9 mouse cellular contexts compared by ENCODE assay signal in the genomic region with DNA sequence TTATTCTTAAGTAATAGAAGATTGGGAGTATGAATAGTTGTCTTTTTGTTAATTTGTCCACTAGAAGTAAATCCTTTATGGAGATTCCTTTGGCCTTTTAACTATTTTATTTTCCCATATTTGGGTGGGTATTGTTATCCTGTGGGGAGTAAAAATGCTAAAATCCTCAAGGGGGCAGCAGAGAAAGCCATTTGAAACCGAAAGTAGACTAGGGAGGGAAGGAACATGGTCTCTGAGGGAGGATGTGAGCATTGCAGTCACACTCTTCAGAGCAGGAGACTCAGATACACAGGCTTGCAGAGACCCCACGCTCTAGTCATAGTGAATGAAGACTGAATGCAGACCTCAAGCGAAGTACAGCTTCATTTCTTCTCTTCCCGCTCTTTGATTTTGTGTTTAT. TPM values are rescaled to one million over a fixed set of nuclear protein-coding genes. Genes with fewer than 3 reads are reported as not detected.
DNase-seq lines count a peak whose midpoint lies in the region; ATAC-seq and TF ChIP-seq lines count a peak whose summit lies in the region.
"Had no signal": no experiment of that assay in that cellular context is flagged by ENCODE, and none has a peak within 500 bp of the region (broad histone marks: within the 10 kb centered on the region; RNA-seq: fewer than 3 reads in every experiment).

No protein-coding gene starts in this region.

- intact Hi-C loops in gastrocnemius, adult 2 months (cut with DNase I) = loop anchor here (5.0 kb wide), 1 partner anchor 190 kb away; no protein-coding TSS in a partner anchor
- intact Hi-C loops in heart, postnatal 36 days (cut with DNase I) = loop anchor here (5.0 kb wide), 2 partner anchors 190 to 375 kb away; no protein-coding TSS in a partner anchor

- in situ Hi-C loops in ES-E14 (cut with MboI; ENCODE audit: low sequenced_read_pairs in 2 of 2, unreplicated experiment in 2 of 2) = no loop called here

- peaks cover 8% of the 10 kb centered on the region for H3K36me3 ChIP-seq in ES-E14 (ENCODE audit: control insufficient read depth, insufficient read depth, low read length, poor library complexity, severe bottlenecking)
- no peaks in the 10 kb centered on the region for H3K36me3 ChIP-seq in splenic B cell, adult 2 months (ENCODE audit: control insufficient read depth, insufficient read depth, low read length, poor library complexity, severe bottlenecking)

- peak overlapping the region; percentile 57 for H3K4me3 ChIP-seq in gastrocnemius, adult 2 months
- H3K4me3 ChIP-seq in ES-E14 (ENCODE audit: insufficient read depth in 1 of 2, low read depth in 1 of 2, low read length in 2 of 2, poor library complexity in 1 of 2, severe bottlenecking in 1 of 2) = no peak overlapping the region

- H3K27ac ChIP-seq in gastrocnemius, adult 2 months = peak overlapping the region; percentile 12; the same call in 1 of the 2 replicates
- no peak overlapping the region for H3K27ac ChIP-seq in ES-E14 (ENCODE audit: insufficient read depth, low read depth, low read length, poor library complexity, severe bottlenecking)
- H3K27ac ChIP-seq: macrophage had no signal

- no peak overlapping the region for H3K9ac ChIP-seq in ES-E14 (ENCODE audit: insufficient read depth, low read depth, low read length, poor library complexity, severe bottlenecking)

- no peak for DNase-seq in gastrocnemius, adult 2 months
- no peak for DNase-seq in gastrocnemius, postnatal 25 days
- peak; percentile 54 for DNase-seq in ES-E14 (ENCODE audit: low read depth, low spot score)
- peak; percentile 54 for DNase-seq in embryo, embryonic 10 days (ENCODE audit: low spot score)
- DNase-seq in heart, postnatal 36 days = peak; percentile 41 to 45
- DNase-seq in layer of hippocampus, postnatal 25 days (ENCODE audit: extremely low spot score in 1 of 2, low spot score in 1 of 2) = peak; percentile 23 to 34
- peak; percentile 81 for DNase-seq in splenic B cell, adult 2 months (ENCODE audit: low read depth, low spot score)

- ATAC-seq in megakaryocyte-erythroid progenitor cell, adult 5-6 weeks (replicated peaks; ENCODE audit: low FRiP score, low TSS enrichment, poor library complexity, severe bottlenecking) = peak; percentile 98

- TF ChIP-seq CTCF in gastrocnemius, adult 2 months (IDR thresholded peaks at IDR 0.05) = peak; percentile 70

- no peaks in the 10 kb centered on the region for H3K4me1 ChIP-seq in ES-E14 (ENCODE audit: control insufficient read depth in 2 of 2, insufficient read depth in 2 of 2, low read length in 2 of 2, poor library complexity in 1 of 2)

- no peaks in the 10 kb centered on the region for H3K27me3 ChIP-seq in splenic B cell, adult 2 months (ENCODE audit: control insufficient read depth, insufficient read depth, low read length, poor library complexity, severe bottlenecking)

- H3K9me3 ChIP-seq in ES-E14 (ENCODE audit: control insufficient read depth, insufficient read depth, low read depth, low read length) = no peaks in the 10 kb centered on the region

TF ChIP-seq in ES-E14, 5 proteins besides CTCF, POLR2A, EP300 and RAD21:
- no peak for TF ChIP-seq ZC3H11A (IDR thresholded peaks at IDR 0.05; ENCODE audit: borderline replicate concordance, low read depth, low read length)
- no peak for TF ChIP-seq ZNF384 (IDR thresholded peaks at IDR 0.05; ENCODE audit: low read depth, low read length)
- TF ChIP-seq CHD2 (IDR thresholded peaks at IDR 0.05; ENCODE audit: low read depth, low read length) = no peak
- no peak for TF ChIP-seq MAFK (IDR thresholded peaks at IDR 0.05; ENCODE audit: insufficient read depth, low read depth, low read length)
- no peak for TF ChIP-seq HCFC1 (IDR thresholded peaks at IDR 0.05; ENCODE audit: borderline replicate concordance, insufficient read depth, low read length)

RNA-seq across cellular contexts. Expression of a gene that starts 19.3 kb away (rescaled TPM):
- total RNA-seq in gastrocnemius, adult 2 months (2021) = under 1 TPM; 0.77 to 0.78 TPM
- total RNA-seq in gastrocnemius, postnatal 25 days (2021) = under 1 TPM; 0.51 to 0.72 TPM
- total RNA-seq in ES-E14 (2012; rRNA removed) = 16.2 and 17.0 TPM in 2 replicates
- total RNA-seq in heart, postnatal 36 days (2021) = under 1 TPM; 0.68 to 0.89 TPM
- total RNA-seq in layer of hippocampus, postnatal 25 days (2021) = 1 to 10 TPM; 2.3 to 2.5 TPM
- 39.4 and 40.0 TPM in 2 replicates for total RNA-seq in megakaryocyte-erythroid progenitor cell, adult 5-6 weeks (2014; fragmentation: Nextera tagmentation)
- total RNA-seq in megakaryocyte-erythroid progenitor cell, adult 5-6 weeks (2017) = 24.4 and 26.6 TPM in 2 replicates

RNA-seq across cellular contexts. Expression of a gene that starts 19.4 kb away (rescaled TPM):
- 10 to 100 TPM in 1 of 2 experiments, 1 to 10 TPM in 1; 7.5 to 12.9 TPM for total RNA-seq in gastrocnemius, adult 2 months (2021)
- 1 to 10 TPM; 8.5 to 9.1 TPM for total RNA-seq in gastrocnemius, postnatal 25 days (2021)
- total RNA-seq in ES-E14 (2012; rRNA removed) = 20.4 and 39.1 TPM in 2 replicates
- 10 to 100 TPM; 19.9 to 22.6 TPM for total RNA-seq in heart, postnatal 36 days (2021)
- total RNA-seq in layer of hippocampus, postnatal 25 days (2021) = 10 to 100 TPM; 16.0 to 17.4 TPM
- total RNA-seq in megakaryocyte-erythroid progenitor cell, adult 5-6 weeks (2014; fragmentation: Nextera tagmentation) = 74.0 and 76.2 TPM in 2 replicates
- 150 and 188 TPM in 2 replicates for total RNA-seq in megakaryocyte-erythroid progenitor cell, adult 5-6 weeks (2017)

Comparison
In these comparisons a context has a peak if more than half of its experiments do, and no peak if none do; other contexts are left out.
1. DNase-seq: peak in ES-E14 (single experiment), embryo, embryonic 10 days (single experiment), heart, postnatal 36 days (2 of 2), layer of hippocampus, postnatal 25 days (2 of 2) and splenic B cell, adult 2 months (single experiment); none in gastrocnemius, adult 2 months (single experiment) and gastrocnemius, postnatal 25 days (single experiment).